Mouse (Mus musculus) forelimb bud, embryonic 11.5 days (tissue): ENCODE data around the gene Sgce.
A peak's percentile ranks its signal among the peaks of the same experiment; 100 is the strongest.
"Not testable (repeated sequence)": the region's sequence is repeated elsewhere in the genome, so short reads cannot be mapped to it uniquely, and the experiment has no call there.

Experiments used
- DNase-seq: peaks from one replicate; pipeline ENCODE4 v3.0.0-alpha.2; 2012; ENCODE audit warnings: low read depth, low spot score

The Sgce gene

DNA sequence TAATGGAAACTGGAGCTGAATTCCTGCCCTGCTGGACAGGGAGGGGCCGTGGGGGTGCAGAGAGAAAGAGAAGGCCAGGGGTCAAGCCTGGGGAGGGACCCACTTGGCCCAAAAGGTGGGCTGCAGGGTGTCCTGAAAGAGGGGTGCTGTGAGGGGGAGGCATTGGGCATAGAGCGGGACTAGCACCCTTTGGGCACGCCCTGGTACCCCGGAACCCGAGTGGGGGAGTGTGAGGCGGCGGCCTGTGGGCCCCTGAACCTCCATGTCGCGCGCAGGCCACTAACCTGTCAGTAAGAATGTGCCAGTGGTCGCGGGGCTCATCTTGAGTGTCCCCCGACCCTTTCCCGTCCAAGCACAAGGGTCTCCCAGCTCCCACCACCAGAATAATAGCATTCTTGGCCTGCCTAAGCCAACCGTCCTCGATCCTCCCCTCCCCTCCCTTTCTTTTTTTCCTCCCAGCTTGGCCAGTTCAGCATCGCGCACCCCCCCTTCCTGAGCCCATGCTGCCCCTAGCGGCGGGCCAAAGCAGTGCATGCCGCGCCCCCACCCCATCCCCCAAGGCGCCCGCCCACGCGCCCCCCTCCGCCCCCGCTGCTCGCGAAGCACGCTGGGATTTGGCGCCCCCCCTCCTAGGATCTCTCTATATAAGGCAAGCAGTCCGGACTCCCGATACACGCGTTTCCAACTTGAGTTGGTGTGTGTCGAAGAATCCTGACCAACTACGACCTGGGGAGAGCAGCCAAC lies at the start of gene Sgce, which contains the start of gene Peg10:
TSS of gene Sgce (minus strand) at position 512 of the 744 bp plus-strand sequence.
TSS of gene Peg10 (plus strand) at position 611 of the 744 bp plus-strand sequence.
- peak; percentile 81 for DNase-seq

DNA sequence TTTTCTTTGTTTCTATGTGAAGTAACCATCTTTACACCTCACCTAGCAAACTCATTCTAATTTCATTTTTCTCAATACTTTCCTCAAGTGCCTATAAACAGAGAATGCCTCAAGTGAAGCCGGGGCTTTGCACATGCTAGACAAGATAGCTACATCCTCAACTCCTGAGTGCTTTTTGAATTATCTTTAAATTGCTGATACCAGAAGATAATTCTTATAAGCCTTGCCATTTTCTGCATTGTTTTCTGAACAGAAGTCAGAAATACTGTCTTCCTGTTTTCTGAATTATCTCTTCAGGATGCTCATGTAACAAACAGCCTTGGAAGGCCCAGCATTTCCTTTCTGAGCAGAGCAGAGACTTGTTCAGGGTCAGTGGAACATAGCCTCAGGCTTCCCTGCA lies 49.3 kb upstream of the Sgce start:
- no peak for DNase-seq

DNA sequence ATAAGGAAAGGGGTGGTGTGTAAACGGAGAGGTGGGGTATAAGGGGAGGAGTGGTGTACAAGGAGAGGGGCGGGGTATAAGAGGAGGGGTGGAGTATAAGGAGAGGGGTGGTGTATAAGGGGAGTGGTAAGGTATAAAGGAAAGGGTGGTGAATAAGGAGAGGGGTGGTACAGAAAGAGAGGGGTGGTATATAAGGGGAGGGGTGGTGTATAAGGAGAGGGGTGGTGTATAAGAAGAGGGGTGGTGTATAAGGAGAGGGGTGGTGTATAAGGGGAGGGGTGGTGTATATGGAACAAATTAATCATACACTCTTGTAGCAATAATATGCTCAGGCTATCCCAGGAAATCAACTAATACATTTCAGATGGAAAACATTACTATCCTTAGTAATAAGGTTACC lies 15.2 kb upstream of the Sgce start:
- no peak for DNase-seq

DNA sequence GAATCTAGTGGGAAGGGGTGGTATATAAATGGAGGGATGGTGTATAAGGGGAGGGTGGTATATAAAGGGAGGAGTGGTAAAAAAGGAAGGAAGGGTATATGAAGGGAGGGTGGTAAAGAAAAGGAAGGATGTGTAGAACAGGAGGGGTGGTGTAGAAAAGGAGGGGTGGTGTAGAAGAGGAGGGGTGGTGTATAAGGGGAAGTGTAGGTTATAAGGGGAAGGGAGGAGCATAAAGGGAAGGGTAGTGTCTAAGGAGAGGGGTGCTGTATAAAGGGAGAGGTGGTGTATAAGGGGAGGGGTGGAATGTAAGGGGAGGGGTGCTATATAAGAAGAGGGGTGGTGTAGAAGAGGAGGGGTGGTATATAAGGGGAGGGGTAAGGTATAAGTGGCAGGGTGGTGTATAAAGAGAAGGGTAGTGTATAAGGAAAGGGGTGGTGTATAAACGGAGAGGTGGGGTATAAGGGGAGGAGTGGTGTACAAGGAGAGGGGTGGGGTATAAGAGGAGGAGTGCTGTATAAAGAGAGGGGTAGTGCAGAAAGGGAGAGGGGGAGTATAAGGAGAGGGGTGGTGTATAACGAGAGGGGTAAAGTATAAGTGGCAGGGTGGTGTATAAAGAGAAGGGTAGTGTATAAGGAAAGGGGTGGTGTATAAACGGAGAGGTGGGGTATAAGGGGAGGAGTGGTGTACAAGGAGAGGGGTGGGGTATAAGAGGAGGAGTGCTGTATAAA lies 14.6 kb upstream of the Sgce start:
- DNase-seq, result not testable (repeated sequence)

DNA sequence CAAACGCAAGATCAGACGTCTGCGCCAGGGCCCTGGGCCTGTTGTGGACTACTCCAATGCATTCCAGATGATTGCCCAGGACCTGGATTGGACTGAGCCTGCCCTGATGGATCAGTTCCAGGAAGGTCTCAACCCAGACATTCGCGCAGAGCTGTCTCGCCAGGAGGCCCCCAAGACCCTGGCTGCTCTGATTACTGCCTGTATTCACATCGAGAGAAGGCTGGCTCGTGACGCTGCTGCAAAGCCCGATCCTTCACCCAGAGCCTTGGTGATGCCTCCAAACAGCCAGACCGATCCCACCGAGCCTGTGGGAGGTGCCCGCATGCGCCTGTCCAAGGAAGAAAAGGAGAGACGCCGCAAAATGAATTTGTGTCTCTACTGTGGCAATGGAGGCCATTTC lies 7.9 kb upstream of the Sgce start:
- DNase-seq, result no peak

- DNase-seq, result no peak
Observed at GRCm38 (mm10) chr6:4754286-4754685, 7.3 kb upstream of the Sgce start.

GRCm38 (mm10) chr6:4751355-4751754 lies 4.3 kb upstream of the Sgce start:
- DNase-seq, result peak; percentile 55

GRCm38 (mm10) chr6:4749091-4749490 lies 2.1 kb upstream of the Sgce start:
- DNase-seq, result peak; percentile 96

GRCm38 (mm10) chr6:4748506-4748961 lies 1.5 kb upstream of the Sgce start:
- DNase-seq, result no peak

DNA sequence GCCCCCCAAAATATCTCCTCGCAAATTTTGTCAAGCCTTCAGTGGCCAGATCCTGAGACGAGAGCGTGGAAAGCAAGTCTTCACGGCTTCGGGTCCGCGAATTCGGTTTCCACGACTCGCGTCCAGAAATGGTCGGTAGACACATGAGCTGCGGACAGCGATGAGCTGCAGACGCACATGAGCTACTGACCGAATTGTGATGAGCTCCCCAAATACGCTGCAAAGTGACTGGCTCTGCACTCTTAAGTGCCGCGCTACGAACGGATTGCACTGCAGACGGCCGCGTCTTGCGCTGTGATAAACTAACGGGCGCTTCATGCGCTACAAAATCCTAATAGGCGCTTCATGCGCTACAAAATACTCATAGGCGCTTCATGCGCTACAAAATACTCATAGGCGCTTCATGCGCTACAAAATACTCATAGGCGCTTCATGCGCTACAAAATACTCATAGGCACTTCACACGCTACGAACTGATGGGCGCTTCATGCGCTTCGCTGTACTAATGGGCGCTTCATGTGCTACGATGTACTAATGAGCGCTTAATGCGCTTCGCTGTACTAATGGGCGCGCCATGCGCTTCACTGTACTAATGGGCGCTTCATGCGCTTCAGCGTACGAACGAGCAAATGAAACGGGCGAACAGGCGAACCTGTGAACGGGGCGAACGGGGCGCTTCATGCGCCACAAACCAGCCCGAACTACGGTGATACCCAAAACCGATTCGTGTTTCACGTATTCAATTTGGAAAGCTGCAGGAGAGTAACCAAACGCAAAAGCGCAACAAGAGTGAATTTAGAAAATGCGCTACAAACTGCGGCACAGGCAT lies 884 bp upstream of the Sgce start:
- peak; percentile 68 for DNase-seq

GRCm38 (mm10) chr6:4746036-4746695 lies 841 bp downstream of the Sgce start:
- DNase-seq, result no peak

- no peak for DNase-seq
Observed at GRCm38 (mm10) chr6:4740511-4740910, 6.5 kb downstream of the Sgce start.

- no peak for DNase-seq
Observed at GRCm38 (mm10) chr6:4739522-4740355, 7.3 kb downstream of the Sgce start.

GRCm38 (mm10) chr6:4738717-4739116 lies 8.3 kb downstream of the Sgce start:
- no peak for DNase-seq

- DNase-seq, result no peak
Observed at GRCm38 (mm10) chr6:4738034-4738629, 8.9 kb downstream of the Sgce start.

- no peak for DNase-seq
Observed at GRCm38 (mm10) chr6:4736372-4736771, 10.6 kb downstream of the Sgce start.

DNA sequence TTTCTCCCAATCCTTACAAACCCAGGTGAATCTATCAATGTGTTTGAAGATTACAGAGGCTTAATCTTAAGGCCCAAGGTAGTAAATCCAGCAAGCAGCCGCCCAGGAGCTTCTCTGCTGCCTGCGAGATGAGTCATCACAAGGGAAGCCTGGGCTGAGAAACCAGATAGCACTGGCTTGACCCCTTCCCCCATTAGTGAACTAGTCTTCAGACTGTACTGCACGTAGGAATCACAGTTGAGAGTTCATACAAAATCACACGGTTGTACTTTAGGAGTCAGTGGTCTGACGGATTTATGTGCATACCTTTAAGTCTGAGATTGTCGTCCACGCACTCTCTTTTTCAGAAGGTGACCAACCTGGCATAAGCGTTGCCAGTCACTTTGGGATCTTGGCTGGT lies 13.8 kb downstream of the Sgce start:
- DNase-seq, result no peak

DNA sequence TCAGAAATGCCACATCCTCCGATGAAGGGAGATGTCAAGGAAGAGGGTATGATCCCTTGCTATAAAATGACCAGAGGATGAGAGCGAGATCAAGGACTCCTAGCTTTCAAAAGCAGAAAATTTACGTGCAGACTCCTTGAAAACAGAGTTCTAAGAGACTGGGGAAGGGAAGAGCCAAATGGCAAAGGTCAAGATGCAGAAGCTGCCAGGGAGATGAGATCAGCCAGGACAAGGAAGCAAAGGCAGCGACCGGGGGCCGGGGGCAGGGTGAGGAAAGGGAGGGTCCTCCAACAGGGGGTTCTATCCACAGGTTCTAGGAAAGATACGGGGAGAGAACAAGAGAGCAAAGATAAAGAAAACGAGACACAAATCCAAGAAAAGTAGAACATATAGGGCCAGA lies 15.3 kb downstream of the Sgce start:
- DNase-seq, result no peak

DNA sequence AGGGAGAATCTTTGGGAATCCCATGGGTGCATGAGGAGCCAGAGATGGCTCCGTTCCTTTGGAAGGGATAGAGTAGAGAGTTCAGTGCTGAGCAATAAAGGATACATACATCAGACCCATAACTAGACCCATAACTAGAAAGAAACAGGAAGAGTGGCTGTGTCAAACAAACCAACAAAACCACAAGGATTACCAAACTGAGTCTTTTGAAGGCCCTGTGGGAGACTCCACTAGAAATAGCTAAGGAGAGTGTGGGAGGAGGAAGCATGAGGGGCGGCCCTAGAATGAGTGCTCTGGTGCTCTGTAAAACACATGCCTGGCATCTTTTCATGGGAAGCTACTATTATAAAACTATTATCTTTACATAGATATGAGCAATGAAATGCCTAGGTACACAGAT lies 18.7 kb downstream of the Sgce start:
- DNase-seq, result no peak
